Mouse (Mus musculus) CH12.LX (cell line): Measurements from ENCODE around the gene Pip4k2c. TPM values are rescaled to one million over a fixed set of nuclear protein-coding genes. Genes with fewer than 3 reads are reported as not detected.

Experiments used
- DNase-seq: peaks from one replicate; pipeline ENCODE4 v3.0.0-alpha.2; 2013; ENCODE audit errors: extremely low read depth
- H3K27ac ChIP-seq: 2 replicates; pipeline ENCODE4 v1.5.1; 2012; ENCODE audit warnings: low read depth, mild to moderate bottlenecking, control low read depth, moderate library complexity; ENCODE audit not compliant: insufficient read depth
- H3K27me3 ChIP-seq: replicated peaks from 2 replicates; pipeline ENCODE3; 2012; ENCODE audit warnings: inconsistent platforms
- H3K36me3 ChIP-seq, 2 experiments: replicated peaks in 1 of 2; 2 replicates each; pipeline versions ENCODE3 to v1.6.1; 2012; ENCODE audit warnings: inconsistent platforms in 1 of 2, low read length in 1 of 2, mild to moderate bottlenecking in 1 of 2, mixed read lengths in 1 of 2, moderate library complexity in 1 of 2; ENCODE audit not compliant: control insufficient read depth in 1 of 2, insufficient read depth in 1 of 2
- H3K4me1 ChIP-seq, 2 experiments: 2 replicates each; pipeline ENCODE4 v1.6.1; 2012; ENCODE audit warnings: inconsistent platforms in 1 of 2, moderate library complexity in 1 of 2; ENCODE audit not compliant: insufficient read depth in 2 of 2, control insufficient read depth in 1 of 2
- H3K4me2 ChIP-seq: 2 replicates; pipeline ENCODE4 v1.6.1; 2012; ENCODE audit warnings: low read depth, mild to moderate bottlenecking, control low read depth; ENCODE audit not compliant: poor library complexity, insufficient read depth, severe bottlenecking
- H3K4me3 ChIP-seq, 3 experiments: fragments of 150-350 bp in 1 of 3; sonication (generic) in 1 of 3; replicated peaks in 1 of 3; 2 replicates each; pipeline versions ENCODE3 to v1.5.1; 2011 to 2012; ENCODE audit warnings: low read depth in 2 of 3, low read length in 2 of 3, mild to moderate bottlenecking in 2 of 3, moderate library complexity in 2 of 3, control low read depth in 1 of 3, improper control_type of control experiment in 1 of 3, inconsistent platforms in 1 of 3, mixed read lengths in 1 of 3; ENCODE audit not compliant: poor library complexity in 1 of 3
- H3K79me2 ChIP-seq: replicated peaks from 2 replicates; pipeline ENCODE4 v1.6.1; 2012; ENCODE audit warnings: mild to moderate bottlenecking, moderate library complexity; ENCODE audit not compliant: control insufficient read depth, poor library complexity, insufficient read depth, severe bottlenecking; ENCODE audit errors: extremely low read depth
- H3K9ac ChIP-seq: 2 replicates; pipeline ENCODE4 v1.6.1; 2012; ENCODE audit warnings: low read depth, mild to moderate bottlenecking, control low read depth, moderate library complexity; ENCODE audit not compliant: insufficient read depth
- H3K9me3 ChIP-seq: replicated peaks from 2 replicates; pipeline ENCODE3; 2012; ENCODE audit warnings: low read length, inconsistent platforms, mixed read lengths
- BHLHE40 ChIP-seq: IDR thresholded peaks from 2 replicates; pipeline ENCODE4 v1.6.1; 2011; ENCODE audit warnings: mild to moderate bottlenecking, low read depth, low read length, improper control_type of control experiment
- CHD1 ChIP-seq: IDR thresholded peaks from 2 replicates; pipeline ENCODE4 v1.6.1; 2012; ENCODE audit warnings: low read depth, low read length, improper control_type of control experiment, inconsistent platforms
- CHD2 ChIP-seq: IDR thresholded peaks from 2 replicates; pipeline ENCODE4 v1.6.1; 2011; ENCODE audit warnings: low read length, improper control_type of control experiment
- CTCF ChIP-seq, 2 experiments: IDR thresholded peaks in 1 of 2; conservative IDR thresholded peaks in 1 of 2; 2 replicates each; pipeline ENCODE4 v1.5.1; 2011 to 2012; ENCODE audit warnings: low read depth in 2 of 2, low read length in 2 of 2, improper control_type of control experiment in 1 of 2, inconsistent platforms in 1 of 2, mild to moderate bottlenecking in 1 of 2, moderate library complexity in 1 of 2
- E2F4 ChIP-seq: IDR thresholded peaks from 2 replicates; pipeline ENCODE4 v1.6.1; 2011; ENCODE audit warnings: low read depth, low read length, improper control_type of control experiment; ENCODE audit not compliant: insufficient replicate concordance
- ELF1 ChIP-seq: IDR thresholded peaks from 2 replicates; pipeline ENCODE4 v1.6.1; 2014; ENCODE audit warnings: low read depth, mild to moderate bottlenecking, inconsistent platforms, low read length, improper control_type of control experiment
- EP300 ChIP-seq: IDR thresholded peaks from 2 replicates; pipeline ENCODE4 v1.6.1; 2011; ENCODE audit warnings: low read length, improper control_type of control experiment
- ETS1 ChIP-seq: conservative IDR thresholded peaks from 2 replicates; pipeline ENCODE4 v1.6.1; 2012; ENCODE audit warnings: low read depth, mild to moderate bottlenecking, inconsistent platforms, low read length, improper control_type of control experiment, moderate library complexity
- HCFC1 ChIP-seq: IDR thresholded peaks from 2 replicates; pipeline ENCODE4 v1.6.1; 2012; ENCODE audit warnings: low read depth, mild to moderate bottlenecking, inconsistent platforms, low read length, improper control_type of control experiment
- JUN ChIP-seq: IDR thresholded peaks from 2 replicates; pipeline ENCODE4 v1.6.1; 2011; ENCODE audit warnings: low read depth, mild to moderate bottlenecking, low read length, improper control_type of control experiment, moderate library complexity; ENCODE audit not compliant: insufficient read depth
- JUND ChIP-seq: conservative IDR thresholded peaks from 2 replicates; pipeline ENCODE4 v1.6.1; 2011; ENCODE audit warnings: low read depth, low read length, improper control_type of control experiment
- KAT2A ChIP-seq: IDR thresholded peaks from 2 replicates; pipeline ENCODE4 v1.6.1; 2012; ENCODE audit warnings: low read length, improper control_type of control experiment, inconsistent platforms; ENCODE audit not compliant: insufficient replicate concordance
- MAFK ChIP-seq: IDR thresholded peaks from 2 replicates; pipeline ENCODE4 v1.6.1; 2011; ENCODE audit warnings: low read length, improper control_type of control experiment; ENCODE audit not compliant: insufficient replicate concordance
- MAX ChIP-seq: IDR thresholded peaks from 2 replicates; pipeline ENCODE4 v1.6.1; 2011; ENCODE audit warnings: low read length, improper control_type of control experiment
- MAZ ChIP-seq: IDR thresholded peaks from 2 replicates; pipeline ENCODE4 v1.6.1; 2012; ENCODE audit warnings: low read depth, mild to moderate bottlenecking, inconsistent platforms, low read length, improper control_type of control experiment, moderate library complexity
- MEF2A ChIP-seq: IDR thresholded peaks from 2 replicates; pipeline ENCODE4 v1.6.1; 2014; ENCODE audit warnings: low read depth, mild to moderate bottlenecking, inconsistent platforms, low read length, improper control_type of control experiment, borderline replicate concordance
- NELFE ChIP-seq: IDR thresholded peaks from 2 replicates; pipeline ENCODE4 v1.6.1; 2011; ENCODE audit warnings: low read depth, low read length, improper control_type of control experiment
- PAX5 ChIP-seq: IDR thresholded peaks from 2 replicates; pipeline ENCODE4 v1.6.1; 2012; ENCODE audit warnings: low read length, inconsistent platforms, mixed read lengths
- POLR2A ChIP-seq: IDR thresholded peaks from 2 replicates; pipeline ENCODE4 v1.6.1; 2011; ENCODE audit warnings: low read depth, mild to moderate bottlenecking, improper control_type of control experiment, low read length
- RAD21 ChIP-seq: IDR thresholded peaks from 2 replicates; pipeline ENCODE4 v1.6.1; 2011; ENCODE audit warnings: low read depth, mild to moderate bottlenecking, low read length, improper control_type of control experiment, moderate library complexity
- SMC3 ChIP-seq: IDR thresholded peaks from 2 replicates; pipeline ENCODE4 v1.6.1; 2011; ENCODE audit warnings: low read depth, low read length, improper control_type of control experiment
- TBP ChIP-seq: conservative IDR thresholded peaks from 2 replicates; pipeline ENCODE4 v1.6.1; 2011; ENCODE audit warnings: low read depth, low read length, improper control_type of control experiment
- TCF12 ChIP-seq: IDR thresholded peaks from 2 replicates; pipeline ENCODE4 v1.6.1; 2014; ENCODE audit warnings: low read depth, mild to moderate bottlenecking, inconsistent platforms, low read length, improper control_type of control experiment
- UBTF ChIP-seq: IDR thresholded peaks from 2 replicates; pipeline ENCODE4 v1.6.1; 2012; ENCODE audit warnings: low read depth, mild to moderate bottlenecking, inconsistent platforms, low read length, improper control_type of control experiment, moderate library complexity
- USF2 ChIP-seq: conservative IDR thresholded peaks from 2 replicates; pipeline ENCODE4 v1.6.1; 2011; ENCODE audit warnings: low read depth, low read length, improper control_type of control experiment
- ZC3H11A ChIP-seq: IDR thresholded peaks from 2 replicates; pipeline ENCODE4 v1.6.1; 2012; ENCODE audit warnings: low read depth, mild to moderate bottlenecking, inconsistent platforms, low read length, improper control_type of control experiment
- ZMIZ1 ChIP-seq: IDR thresholded peaks from 2 replicates; pipeline ENCODE4 v1.6.1; 2012; ENCODE audit warnings: low read depth, mild to moderate bottlenecking, inconsistent platforms, low read length, improper control_type of control experiment
- ZNF384 ChIP-seq: IDR thresholded peaks from 2 replicates; pipeline ENCODE4 v1.6.1; 2012; ENCODE audit warnings: low read depth, low read length, improper control_type of control experiment, inconsistent platforms
- dilution Hi-C: fragments of 300-500 bp; cut with MboI; formaldehyde crosslinking; loops from 2 replicates; pipeline ENCODE4 v1.14.3; 2020; ENCODE audit warnings: low sequenced_read_pairs; ENCODE audit not compliant: extremely low pct_unique_long_range_greater_than_20kb, extremely low pct_ligation_motif_present
- in situ Hi-C: fragments of 300-500 bp; cut with MboI; formaldehyde crosslinking; loops from 3 replicates; pipeline ENCODE4 v1.14.3; 2019; ENCODE audit warnings: low sequenced_read_pairs, low pct_ligation_motif_present, low pct_unique_long_range_greater_than_20kb, mixed read lengths
- polyA plus RNA-seq: library from polyadenylated mRNA; unstranded; fragments of >175 nt; gene quantifications from 2 replicates; pipeline ENCODE4 v1.2.1, GENCODE M21; 2012; ENCODE audit warnings: low read depth; ENCODE audit not compliant: insufficient read length
- total RNA-seq, 2 experiments: library from RNA; depleted of rRNA; stranded (reverse); fragments of 300-350 nt in 1 of 2; fragments of >200 nt in 1 of 2; gene quantifications; 2 replicates each; pipeline ENCODE4 v1.2.3; 2012 to 2014

Pip4k2c gene
- total and polyA plus RNA-seq, 3 experiments = 13.3 to 24.7 (median 22.7) TPM

DNA sequence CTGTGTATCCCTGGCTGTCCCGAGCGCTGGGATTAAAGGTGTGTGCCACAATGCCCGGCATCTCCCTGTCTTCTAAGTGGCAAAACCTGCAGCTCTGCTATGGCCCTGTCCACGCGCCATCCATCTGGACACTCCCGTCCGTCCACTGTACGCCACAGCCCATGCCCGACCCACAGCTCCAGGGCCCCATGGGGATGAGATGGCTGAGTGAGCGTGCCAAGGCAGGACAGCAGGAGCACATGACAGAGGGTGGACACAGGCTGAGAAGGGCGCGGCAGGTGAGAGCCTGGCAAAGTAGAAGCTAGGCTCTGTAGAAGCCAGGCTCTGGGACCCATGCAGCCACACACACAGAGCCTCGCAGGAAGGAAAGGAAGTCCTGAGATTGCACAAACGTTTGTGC is 20.4 kb upstream of the Pip4k2c start:
- Histone ChIP-seq H3K36me3 (no peaks in the 10 kb centered on the region), H3K27me3 (peaks cover 48% of the 10 kb centered on the region), H3K27ac (no peak overlapping the region), H3K79me2 (no peaks in the 10 kb centered on the region), H3K4me2 (no peak overlapping the region), H3K9me3 (no peaks in the 10 kb centered on the region), H3K4me1 (peaks cover 0 to 23% of the 10 kb centered on the region in 2 experiments; a peak in 2 of 4 replicates), H3K9ac (no peak overlapping the region), H3K4me3 (no peak overlapping the region)
- dilution Hi-C loops (no loop called here), in situ Hi-C loops (no loop called here)
- no peak for DNase-seq
- TF ChIP-seq TCF12 (no peak), ETS1 (no peak), USF2 (no peak), NELFE (no peak), MAZ (no peak), RAD21 (no peak), MAFK (no peak), HCFC1 (no peak), SMC3 (no peak), E2F4 (no peak), ELF1 (no peak)

DNA sequence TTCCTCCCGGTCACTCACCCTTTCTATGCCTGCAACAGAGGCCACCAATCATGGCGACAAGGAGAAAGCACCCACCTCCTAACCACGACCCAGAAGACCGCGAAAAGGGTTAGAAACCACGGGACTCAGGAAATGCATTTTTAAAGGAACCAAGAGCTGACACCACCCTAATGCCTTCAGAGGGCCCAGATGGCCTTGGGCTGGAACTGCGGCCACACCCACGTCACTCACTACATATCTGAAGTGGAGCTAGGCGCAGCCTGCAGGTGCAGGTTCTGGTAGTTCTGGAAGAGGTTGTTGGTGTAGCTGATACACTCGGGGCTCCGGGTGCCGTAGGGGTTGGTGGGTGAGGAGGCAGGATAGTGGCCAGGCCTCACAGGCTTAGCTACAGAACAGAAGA is 19.3 kb upstream of the Pip4k2c start:
- H3K27ac ChIP-seq = no peak overlapping the region
- DNase-seq = no peak
- H3K4me3 ChIP-seq = no peak overlapping the region
- H3K36me3 ChIP-seq = no peaks in the 10 kb centered on the region
- no peak overlapping the region for H3K4me2 ChIP-seq
- dilution Hi-C loops (no loop called here), in situ Hi-C loops (no loop called here)
- no peak for TF ChIP-seq RAD21
- TF ChIP-seq PAX5 = no peak
- no peak overlapping the region for H3K9ac ChIP-seq
- H3K27me3 ChIP-seq = peaks cover 40% of the 10 kb centered on the region
- no peaks in the 10 kb centered on the region for H3K79me2 ChIP-seq
- no peaks in the 10 kb centered on the region for H3K9me3 ChIP-seq
- peaks cover 3 to 28% of the 10 kb centered on the region in 2 experiments for H3K4me1 ChIP-seq

DNA sequence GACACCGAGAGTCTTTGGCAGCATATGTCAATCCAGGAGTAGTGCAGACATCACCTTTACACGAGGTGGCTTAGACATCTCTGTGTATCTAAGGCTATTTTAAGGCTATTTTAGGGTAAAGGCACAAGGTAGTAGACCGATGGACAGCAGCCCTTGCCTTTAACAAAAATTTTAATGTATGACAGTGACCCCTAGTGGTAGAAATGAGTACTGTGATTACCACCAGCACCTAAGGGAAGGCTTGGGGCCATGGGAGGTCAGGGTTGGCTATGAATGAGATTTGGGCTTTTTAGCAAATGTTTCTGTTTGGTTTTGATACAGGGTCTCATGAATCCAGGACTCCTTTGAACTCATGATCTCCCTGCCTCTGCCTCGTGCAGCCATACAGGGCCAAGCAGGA is 17.5 kb upstream of the Pip4k2c start:
- H3K4me1 ChIP-seq = peaks cover 3 to 30% of the 10 kb centered on the region in 2 experiments
- in situ Hi-C loops (no loop called here), dilution Hi-C loops (no loop called here)
- H3K27me3 ChIP-seq = peaks cover 36% of the 10 kb centered on the region
- no peak overlapping the region for H3K4me2 ChIP-seq
- no peak overlapping the region for H3K27ac ChIP-seq
- no peaks in the 10 kb centered on the region for H3K79me2 ChIP-seq
- peak; percentile 65 for DNase-seq
- peaks cover 1% of the 10 kb centered on the region for H3K9me3 ChIP-seq
- no peak overlapping the region for H3K4me3 ChIP-seq
- no peak overlapping the region for H3K9ac ChIP-seq
- H3K36me3 ChIP-seq = no peaks in the 10 kb centered on the region
- no peak for TF ChIP-seq CHD1
- TF ChIP-seq JUND = no peak
- no peak for TF ChIP-seq NELFE
- TF ChIP-seq POLR2A = no peak
- TF ChIP-seq BHLHE40 = no peak
- no peak for TF ChIP-seq PAX5
- TF ChIP-seq KAT2A = no peak
- TF ChIP-seq ZC3H11A = 0 out of 2 replicates have a peak, but pooled peaks have one; percentile 8
- no peak for TF ChIP-seq JUN
- TF ChIP-seq TCF12 = peak; percentile 23; the same call in 1 of the 2 replicates
- TF ChIP-seq CTCF (conservative IDR thresholded peaks at IDR 0.05 in 1 of 2, IDR thresholded peaks at IDR 0.05 in 1 of 2; ENCODE audit: low read depth in 2 of 2, low read length in 2 of 2) = peak; percentile 80 to 90
- no peak for TF ChIP-seq EP300
- no peak for TF ChIP-seq CHD2
- TF ChIP-seq UBTF = no peak
- no peak for TF ChIP-seq ZNF384
- no peak for TF ChIP-seq ETS1
- no peak for TF ChIP-seq ZMIZ1
- TF ChIP-seq MAZ = no peak
- peak; percentile 46; the same call in 1 of the 2 replicates for TF ChIP-seq MEF2A
- no peak for TF ChIP-seq MAX
- TF ChIP-seq TBP = no peak
